Mouse (Mus musculus) heart, adult 2 months (tissue): Measurements from ENCODE around the gene Fkbp1a. TPM values are rescaled to one million over a fixed set of nuclear protein-coding genes. Genes with fewer than 3 reads are reported as not detected.

ENCODE experiments used
- DNase-seq, 2 experiments: peaks; one replicate each; pipeline ENCODE4 v3.0.0; 2021
- H3K27ac ChIP-seq: fragments of 200-600 bp; 2 replicates; pipeline ENCODE4 v1.8.1; 2022
- H3K27me3 ChIP-seq: fragments of 200-500 bp; 2 replicates; pipeline ENCODE4 v1.6.1; 2012; ENCODE audit warnings: mild to moderate bottlenecking, low read length, inconsistent platforms, mixed read lengths; ENCODE audit not compliant: control insufficient read depth, insufficient read depth
- H3K36me3 ChIP-seq: fragments of 200-500 bp; 2 replicates; pipeline ENCODE4 v1.6.1; 2012; ENCODE audit warnings: low read length, inconsistent platforms; ENCODE audit not compliant: control insufficient read depth, insufficient read depth
- H3K4me1 ChIP-seq: fragments of 200-500 bp; 2 replicates; pipeline ENCODE4 v1.6.1; 2011; ENCODE audit warnings: low read length; ENCODE audit not compliant: control insufficient read depth, insufficient read depth
- H3K4me3 ChIP-seq: fragments of 200-600 bp; 2 replicates; pipeline ENCODE4 v1.8.1; 2022
- H3K79me2 ChIP-seq: fragments of 200-500 bp; replicated peaks from 2 replicates; pipeline ENCODE4 v1.6.1; 2012; ENCODE audit warnings: mild to moderate bottlenecking, inconsistent platforms, low read length, moderate library complexity, mixed read lengths; ENCODE audit not compliant: control insufficient read depth, insufficient read depth
- H3K9ac ChIP-seq: fragments of 200-500 bp; 2 replicates; pipeline ENCODE4 v1.6.1; 2012; ENCODE audit warnings: low read depth, mild to moderate bottlenecking, control low read depth, inconsistent platforms, low read length, mixed read lengths
- CTCF ChIP-seq: fragments of 200-600 bp; IDR thresholded peaks from 2 replicates; pipeline ENCODE4 v1.8.1; 2022; ENCODE audit warnings: antibody characterized with exemption, mild to moderate bottlenecking, moderate library complexity
- EP300 ChIP-seq: fragments of 200-500 bp; IDR thresholded peaks from 2 replicates; pipeline ENCODE4 v1.6.1; 2011; ENCODE audit warnings: low read depth, low read length, control low read depth; ENCODE audit not compliant: insufficient read depth
- POLR2A ChIP-seq: fragments of 200-500 bp; IDR thresholded peaks from 2 replicates; pipeline ENCODE4 v1.6.1; 2011; ENCODE audit warnings: mild to moderate bottlenecking, low read depth, low read length, control low read depth; ENCODE audit not compliant: insufficient read depth
- WGBS: fragments of 180-500 bp; shearing (Covaris S2); methylation state at CpG from one replicate; pipeline ENCODE4 v1.1.7; 2018; 5-methylcytosine and 5-hydroxymethylcytosine counted together
- intact Hi-C: fragments of 180-260 bp; cut with DNase I; formaldehyde crosslinking; loops from one replicate; pipeline ENCODE4 v1.15.1; 2025
- polyA plus RNA-seq: library from polyadenylated mRNA; depleted of rRNA; stranded (reverse); fragments of >200 nt; gene quantifications from 2 replicates; pipeline ENCODE4 v1.2.3, GENCODE M21; 2012
- total RNA-seq, 2 experiments: library from RNA; stranded (reverse); gene quantifications; 2 replicates each; pipeline ENCODE4 v1.2.3; 2021

Fkbp1a gene
- total and polyA plus RNA-seq, 3 experiments, result 90.5 to 211 (median 197) TPM

GRCm38 (mm10) chr2:151512199-151512598, 30.1 kb upstream of the Fkbp1a start:
- Histone ChIP-seq H3K79me2 (no peaks in the 10 kb centered on the region), H3K9ac (no peak overlapping the region), H3K27me3 (no peaks in the 10 kb centered on the region), H3K4me1 (peaks cover 3% of the 10 kb centered on the region; the same call in 1 of the 2 replicates), H3K36me3 (peaks cover 10% of the 10 kb centered on the region), H3K4me3 (no peak overlapping the region), H3K27ac (no peak overlapping the region)
- intact Hi-C loops, result loop anchor here (5.0 kb wide), 1 partner anchor 55 kb away; no protein-coding TSS in a partner anchor
- peak; percentile 55 to 61 for DNase-seq
- TF ChIP-seq CTCF, result no peak
- TF ChIP-seq POLR2A, result no peak
- TF ChIP-seq EP300, result no peak

- Histone ChIP-seq H3K4me3 (no peak overlapping the region), H3K4me1 (peaks cover 3% of the 10 kb centered on the region; the same call in 1 of the 2 replicates), H3K36me3 (peaks cover 10% of the 10 kb centered on the region), H3K27me3 (no peaks in the 10 kb centered on the region), H3K27ac (no peak overlapping the region), H3K9ac (no peak overlapping the region), H3K79me2 (no peaks in the 10 kb centered on the region)
- WGBS, result 61% methylated on average over 3 of the region's 3 CpGs
- DNase-seq, result no peak
- intact Hi-C loops, result loop anchor here (5.0 kb wide), 1 partner anchor 54 kb away; no protein-coding TSS in a partner anchor
- TF ChIP-seq CTCF (peak; percentile 54), EP300 (no peak), POLR2A (no peak)
Observed at GRCm38 (mm10) chr2:151513525-151514285, 28.6 kb upstream of the Fkbp1a start.

GRCm38 (mm10) chr2:151519000-151519399, 23.3 kb upstream of the Fkbp1a start:
- H3K9ac ChIP-seq, result no peak overlapping the region
- intact Hi-C loops, result no loop called here
- H3K27ac ChIP-seq, result no peak overlapping the region
- no peak for DNase-seq
- no peaks in the 10 kb centered on the region for H3K79me2 ChIP-seq
- H3K4me1 ChIP-seq, result no peaks in the 10 kb centered on the region
- no peak overlapping the region for H3K4me3 ChIP-seq
- no peaks in the 10 kb centered on the region for H3K27me3 ChIP-seq
- no peak for TF ChIP-seq POLR2A
- TF ChIP-seq CTCF, result peak; percentile 52
- 51% methylated on average over 2 of the region's 2 CpGs for WGBS
- no peaks in the 10 kb centered on the region for H3K36me3 ChIP-seq

DNA sequence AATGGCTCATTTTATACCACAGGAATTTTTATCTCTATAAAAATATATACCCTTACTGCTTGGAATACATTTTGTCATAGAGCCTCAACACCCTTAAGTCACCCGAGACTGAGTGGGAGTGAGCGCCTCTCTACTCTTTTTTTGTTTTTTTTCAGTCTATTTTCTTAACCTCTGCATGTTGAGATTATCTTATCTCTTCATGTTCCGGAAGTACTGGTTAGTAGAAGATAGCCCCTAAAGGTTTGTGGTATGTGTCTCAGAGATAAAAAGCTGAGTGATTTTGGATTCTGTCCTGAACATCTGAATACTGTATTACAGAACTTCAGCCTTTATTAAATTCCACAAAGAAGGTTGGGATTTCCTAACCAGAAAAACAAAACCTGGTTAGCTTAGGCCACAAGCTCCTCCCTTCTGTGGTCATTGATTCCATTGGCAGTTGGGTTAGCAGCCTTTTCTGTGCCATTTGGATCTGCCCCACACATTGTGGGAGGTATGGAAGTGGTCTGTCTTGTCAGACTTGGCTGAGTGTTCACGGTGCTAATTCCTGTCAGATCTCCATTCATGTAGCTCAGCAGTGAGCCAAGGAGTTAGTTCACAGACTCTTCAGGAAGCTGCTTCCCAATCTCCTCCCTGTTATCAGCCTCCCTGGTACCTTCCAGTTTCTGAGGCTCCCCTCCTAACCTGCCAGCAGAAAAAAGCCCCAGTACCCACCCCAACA, 17.8 kb upstream of the Fkbp1a start:
- no peaks in the 10 kb centered on the region for H3K36me3 ChIP-seq
- peaks cover 2% of the 10 kb centered on the region for H3K4me1 ChIP-seq
- 32% methylated on average over 4 of the region's 4 CpGs for WGBS
- no peak overlapping the region for H3K4me3 ChIP-seq
- H3K27ac ChIP-seq, result no peak overlapping the region
- no peaks in the 10 kb centered on the region for H3K27me3 ChIP-seq
- peak in 1 of 2 experiments; percentile 13 for DNase-seq
- TF ChIP-seq EP300 (no peak), CTCF (no peak), POLR2A (no peak)
- no peaks in the 10 kb centered on the region for H3K79me2 ChIP-seq
- no peak overlapping the region for H3K9ac ChIP-seq
- intact Hi-C loops, result no loop called here

GRCm38 (mm10) chr2:151525520-151525919, 16.8 kb upstream of the Fkbp1a start:
- H3K27ac ChIP-seq, result no peak overlapping the region
- no peak for DNase-seq
- no peaks in the 10 kb centered on the region for H3K79me2 ChIP-seq
- no peaks in the 10 kb centered on the region for H3K27me3 ChIP-seq
- peaks cover 2% of the 10 kb centered on the region for H3K4me1 ChIP-seq
- 63% methylated on average over 2 of the region's 2 CpGs for WGBS
- H3K36me3 ChIP-seq, result no peaks in the 10 kb centered on the region
- intact Hi-C loops, result no loop called here
- H3K4me3 ChIP-seq, result no peak overlapping the region
- TF ChIP-seq EP300, result no peak
- no peak for TF ChIP-seq CTCF
- TF ChIP-seq POLR2A, result no peak
- H3K9ac ChIP-seq, result no peak overlapping the region

DNA sequence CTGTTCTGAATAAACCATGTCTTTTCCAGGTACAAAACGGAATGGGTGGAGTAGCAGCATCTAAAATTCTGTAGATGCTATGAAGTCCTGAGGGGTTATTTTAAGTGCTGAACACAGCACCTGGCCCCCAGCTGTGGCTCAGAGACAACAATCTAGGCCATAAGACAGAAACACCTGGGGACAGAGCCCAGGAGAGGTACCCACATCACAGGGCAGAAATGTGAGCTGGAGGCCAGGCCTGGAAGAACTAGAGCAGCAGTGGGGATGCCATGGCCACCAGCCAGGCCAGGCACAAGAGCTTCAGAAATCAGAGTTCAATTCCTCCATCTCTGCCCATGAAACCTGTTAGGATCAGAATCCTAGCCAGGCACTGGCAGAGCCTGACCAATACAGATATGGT, 14.2 kb upstream of the Fkbp1a start:
- no peaks in the 10 kb centered on the region for H3K36me3 ChIP-seq
- H3K27ac ChIP-seq, result no peak overlapping the region
- intact Hi-C loops, result no loop called here
- H3K27me3 ChIP-seq, result no peaks in the 10 kb centered on the region
- WGBS, result 100% methylated on average over 1 of the region's 1 CpGs
- DNase-seq, result peak in 1 of 2 experiments; percentile 9
- TF ChIP-seq POLR2A (no peak), CTCF (no peak), EP300 (no peak)
- H3K9ac ChIP-seq, result no peak overlapping the region
- H3K4me3 ChIP-seq, result no peak overlapping the region
- no peaks in the 10 kb centered on the region for H3K79me2 ChIP-seq
- H3K4me1 ChIP-seq, result peaks cover 5% of the 10 kb centered on the region
